Comparison of ENCODE assay signal across 8 mouse cellular contexts in genomic region chr9:57766431-57766830, GRCm38 (mm10). TPM values are rescaled to one million over a fixed set of nuclear protein-coding genes. Genes with fewer than 3 reads are reported as not detected.
A peak's percentile ranks its signal among the peaks of the same experiment; 100 is the strongest.
DNase-seq lines count a peak whose midpoint lies in the region; ATAC-seq lines count a peak whose summit lies in the region.

No protein-coding gene starts in this region.

- H3K27me3 ChIP-seq in lung, embryonic 15.5 days = no peaks in the 10 kb centered on the region
- peaks cover 6% of the 10 kb centered on the region; the same call in 1 of the 2 replicates for H3K27me3 ChIP-seq in limb, embryonic 10.5 days (ENCODE audit: low read depth, poor library complexity, severe bottlenecking)
- H3K27me3 ChIP-seq in stomach, embryonic 14.5 days (ENCODE audit: control insufficient read depth, insufficient read depth, low read length) = no peaks in the 10 kb centered on the region

- peak overlapping the region; percentile 99; the same call in 1 of the 2 replicates for H3K9ac ChIP-seq in lung, embryonic 15.5 days
- H3K9ac ChIP-seq in stomach, embryonic 14.5 days (replicated peaks; ENCODE audit: low read depth, low read length) = no peak overlapping the region

- no peak overlapping the region for H3K27ac ChIP-seq in lung, embryonic 15.5 days
- peak overlapping the region; percentile 99; the same call in 1 of the 2 replicates for H3K27ac ChIP-seq in limb, embryonic 10.5 days
- no peak overlapping the region for H3K27ac ChIP-seq in stomach, embryonic 14.5 days (ENCODE audit: low read length)

- WGBS in lung, embryonic 15.5 days = 33% methylated on average over 6 of the region's 6 CpGs
- WGBS in limb, embryonic 10.5 days = 43% methylated on average over 6 of the region's 6 CpGs
- 36% methylated on average over 6 of the region's 6 CpGs for WGBS in stomach, embryonic 14.5 days

- ATAC-seq in lung, embryonic 15.5 days (ENCODE audit: borderline replicate concordance, extremely low read depth, low FRiP score, low TSS enrichment) = no peak
- no peak for ATAC-seq in stomach, embryonic 14.5 days (ENCODE audit: insufficient number of reproducible peaks, insufficient read depth, low FRiP score, low read depth)

- H3K9me3 ChIP-seq in lung, embryonic 15.5 days = no peaks in the 10 kb centered on the region
- no peaks in the 10 kb centered on the region for H3K9me3 ChIP-seq in limb, embryonic 10.5 days (replicated peaks)
- H3K9me3 ChIP-seq in stomach, embryonic 14.5 days (ENCODE audit: control insufficient read depth, low read depth, low read length) = no peaks in the 10 kb centered on the region

- H3K4me1 ChIP-seq in lung, embryonic 15.5 days = peaks cover 31% of the 10 kb centered on the region
- H3K4me1 ChIP-seq in limb, embryonic 10.5 days = peaks cover 41% of the 10 kb centered on the region
- H3K4me1 ChIP-seq in stomach, embryonic 14.5 days (ENCODE audit: control insufficient read depth, insufficient read depth, low read length) = peaks cover 32% of the 10 kb centered on the region; the same call in 1 of the 2 replicates

- peak overlapping the region; percentile 94 for H3K4me2 ChIP-seq in lung, embryonic 15.5 days
- H3K4me2 ChIP-seq in stomach, embryonic 14.5 days (replicated peaks; ENCODE audit: low read depth, low read length) = peak overlapping the region; percentile 96

- peak overlapping the region; percentile 86 for H3K4me3 ChIP-seq in lung, embryonic 15.5 days
- peak overlapping the region; percentile 90 for H3K4me3 ChIP-seq in limb, embryonic 10.5 days
- peak overlapping the region; percentile 94 for H3K4me3 ChIP-seq in stomach, embryonic 14.5 days (ENCODE audit: low read depth, low read length)

- no peaks in the 10 kb centered on the region for H3K36me3 ChIP-seq in lung, embryonic 15.5 days
- peaks cover 6% of the 10 kb centered on the region for H3K36me3 ChIP-seq in limb, embryonic 10.5 days
- peaks cover 4% of the 10 kb centered on the region for H3K36me3 ChIP-seq in stomach, embryonic 14.5 days (ENCODE audit: control insufficient read depth, insufficient read depth, low read length)

- DNase-seq in cerebellum, adult 11 months = peak; percentile 20
- DNase-seq in cerebellum, postnatal 14 days = no peak
- no peak for DNase-seq in lung, postnatal 10 days
- DNase-seq in limb, embryonic 10.5 days (ENCODE audit: low spot score) = no peak
- DNase-seq in layer of hippocampus, postnatal 36 days = no peak
- no peak for DNase-seq in thymus, postnatal 10 days (ENCODE audit: low spot score in 2 of 2)

RNA-seq across cellular contexts. Expression of gene Clk3, which starts 0.8 kb away (rescaled TPM):
- 79.5 and 85.5 TPM in 2 replicates for polyA plus RNA-seq in lung, embryonic 15.5 days (2015; fragmentation: Nextera tagmentation; extraction: Ambion mirVana)
- 93.2 and 95.9 TPM in 2 replicates for polyA plus RNA-seq in limb, embryonic 10.5 days (2016; fragmentation: Nextera tagmentation; extraction: Ambion mirVana)
- polyA plus RNA-seq in stomach, embryonic 14.5 days (2014; fragmentation: Nextera tagmentation; extraction: Ambion mirVana) = 66.0 and 73.1 TPM in 2 replicates
- total RNA-seq in layer of hippocampus, postnatal 36 days (2021) = 10 to 100 TPM; 81.0 to 81.9 TPM

RNA-seq across cellular contexts. Expression of gene Edc3, which starts 58.1 kb away (rescaled TPM):
- 34.0 and 35.8 TPM in 2 replicates for polyA plus RNA-seq in lung, embryonic 15.5 days (2015; fragmentation: Nextera tagmentation; extraction: Ambion mirVana)
- polyA plus RNA-seq in limb, embryonic 10.5 days (2016; fragmentation: Nextera tagmentation; extraction: Ambion mirVana) = 47.1 and 49.2 TPM in 2 replicates
- 22.8 and 23.1 TPM in 2 replicates for polyA plus RNA-seq in stomach, embryonic 14.5 days (2014; fragmentation: Nextera tagmentation; extraction: Ambion mirVana)
- total RNA-seq in layer of hippocampus, postnatal 36 days (2021) = 10 to 100 TPM; 15.5 to 15.6 TPM
